Mouse (Mus musculus): ENCODE results near the gene Acoxl. TPM values are rescaled to one million over a fixed set of nuclear protein-coding genes. Genes with fewer than 3 reads are reported as not detected.

The Acoxl gene
- not detected for total RNA-seq (2021)

GRCm38 (mm10) chr2:127838576-127838975 is at the start of gene Acoxl:
Gene Acoxl, plus strand, starts transcription at chr2:127838876.
- no peak for DNase-seq

GRCm38 (mm10) chr2:127789138-127789537 is 49.5 kb upstream of the Acoxl start:
- DNase-seq, result no peak

GRCm38 (mm10) chr2:127789651-127790270 is 48.9 kb upstream of the Acoxl start:
- no peak for DNase-seq

DNA sequence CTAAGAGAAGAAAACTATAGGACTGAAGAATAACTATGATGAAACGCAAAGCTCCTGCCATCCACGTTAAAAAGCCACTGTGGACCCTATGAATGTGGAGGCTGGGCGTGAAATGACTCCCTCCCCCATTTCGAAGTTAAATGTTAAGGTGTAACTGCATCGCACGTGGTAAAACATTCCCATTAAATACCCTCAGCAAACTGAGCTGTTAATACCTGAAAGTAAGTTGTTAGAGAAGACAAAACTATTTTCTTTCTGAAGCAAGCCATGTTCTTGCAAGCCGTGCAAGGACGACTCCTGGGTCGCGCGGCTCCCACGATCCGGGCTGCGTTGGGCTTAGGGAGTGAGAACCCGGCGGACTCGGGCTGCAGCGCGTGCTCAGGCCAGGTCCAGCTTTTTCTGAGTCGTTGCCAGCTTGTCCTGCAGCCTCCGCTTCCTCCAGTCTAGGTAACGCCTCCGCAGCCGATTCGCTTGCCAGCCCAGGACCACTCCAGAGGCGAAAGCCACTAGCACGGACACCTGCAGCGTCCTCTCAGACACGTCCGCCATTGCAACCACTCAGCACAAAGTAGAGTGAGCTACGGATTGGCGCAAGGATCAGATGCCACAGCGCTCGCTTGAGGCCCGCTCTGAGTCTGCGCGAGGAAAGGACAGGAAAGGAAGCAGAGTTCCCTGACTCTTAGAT is 46.6 kb upstream of the Acoxl start, which contains the start of gene Mtln:
Gene Mtln (minus strand): TSS at position 570 of the 685 bp plus-strand sequence.
- DNase-seq, result peak; percentile 89 to 91

DNA sequence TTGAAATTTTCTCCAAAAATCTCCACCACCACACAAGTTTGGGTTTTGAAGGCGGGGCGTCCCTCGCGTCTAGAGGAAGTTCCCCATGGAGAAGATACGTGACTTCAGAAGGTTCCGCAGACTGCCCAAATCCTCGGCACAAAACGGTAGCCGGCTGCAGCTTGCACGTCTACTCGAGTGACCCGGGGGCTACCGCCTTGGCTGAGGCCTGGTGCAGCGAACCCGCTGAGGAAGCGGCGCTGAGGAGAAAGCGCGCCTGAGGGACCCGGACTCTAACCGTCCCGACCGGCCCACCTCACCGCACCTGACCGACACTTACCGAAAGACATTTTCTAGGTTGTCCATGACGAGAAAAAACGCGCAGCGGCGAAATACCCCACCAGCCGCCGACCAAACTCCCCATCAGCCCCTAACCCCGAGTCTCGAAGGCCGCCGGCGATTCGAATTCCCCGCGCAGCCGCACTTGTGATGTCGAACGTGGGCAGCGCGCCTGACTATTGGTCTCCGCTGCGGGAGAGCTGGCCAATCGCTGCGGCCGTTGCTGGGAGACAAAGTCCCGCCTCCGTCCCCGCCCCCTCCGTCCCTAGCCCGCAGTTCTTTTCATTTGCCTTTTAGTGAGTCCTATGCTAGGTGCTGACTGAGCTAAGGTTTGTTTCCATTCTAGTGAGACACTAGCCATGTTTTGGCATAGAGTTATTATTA is 7.1 kb upstream of the Acoxl start, which contains the start of gene Bub1:
Gene Bub1 (minus strand): TSS at position 465 of the 702 bp plus-strand sequence.
- peak; percentile 84 to 87 for DNase-seq

- DNase-seq, result no peak
These were observed 6.4 kb upstream of the Acoxl start for GRCm38 (mm10) chr2:127832103-127832832.

DNA sequence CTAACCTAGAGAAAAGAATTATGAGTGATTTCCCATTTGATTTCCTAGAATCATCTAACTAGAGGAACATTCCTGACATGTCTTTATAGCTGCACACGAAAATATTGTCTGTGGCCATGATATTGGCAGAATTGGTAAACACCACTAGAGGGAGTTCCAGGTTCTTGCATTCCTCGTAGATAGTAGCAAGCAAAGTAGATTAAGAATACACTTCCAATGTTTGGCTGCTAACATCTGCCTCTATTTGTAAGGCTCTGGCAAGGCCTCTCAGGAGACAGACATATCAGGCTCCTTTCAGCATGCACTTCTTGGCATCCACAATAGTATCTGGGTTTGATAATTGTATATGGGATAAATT is 5.9 kb upstream of the Acoxl start:
- DNase-seq, result no peak

GRCm38 (mm10) chr2:127839425-127839824 is 749 bp downstream of the Acoxl start:
- DNase-seq, result no peak

DNA sequence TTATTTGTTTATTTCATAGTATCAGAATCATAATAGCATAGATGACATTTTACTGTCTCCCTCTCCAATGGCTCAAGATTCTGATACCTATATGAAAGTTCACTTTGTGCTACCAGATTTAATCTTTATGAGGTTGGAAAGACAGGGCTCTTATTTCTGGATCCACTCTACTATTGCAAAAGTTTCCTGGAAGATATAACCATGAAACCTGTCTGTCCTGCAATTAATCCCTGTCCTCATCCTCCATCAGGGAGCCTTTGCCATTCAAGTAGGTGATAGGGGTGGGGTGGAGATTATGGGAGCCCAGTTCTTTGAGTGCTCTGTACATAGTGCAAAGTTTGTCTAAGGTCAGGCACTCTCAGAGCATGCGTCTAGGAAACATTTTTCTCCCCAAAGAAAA is 2.7 kb downstream of the Acoxl start:
- DNase-seq, result no peak

- no peak for DNase-seq
These were observed 3.7 kb downstream of the Acoxl start for GRCm38 (mm10) chr2:127842421-127842820.

- no peak for DNase-seq
These were observed 6.8 kb downstream of the Acoxl start for GRCm38 (mm10) chr2:127845346-127845982.

DNA sequence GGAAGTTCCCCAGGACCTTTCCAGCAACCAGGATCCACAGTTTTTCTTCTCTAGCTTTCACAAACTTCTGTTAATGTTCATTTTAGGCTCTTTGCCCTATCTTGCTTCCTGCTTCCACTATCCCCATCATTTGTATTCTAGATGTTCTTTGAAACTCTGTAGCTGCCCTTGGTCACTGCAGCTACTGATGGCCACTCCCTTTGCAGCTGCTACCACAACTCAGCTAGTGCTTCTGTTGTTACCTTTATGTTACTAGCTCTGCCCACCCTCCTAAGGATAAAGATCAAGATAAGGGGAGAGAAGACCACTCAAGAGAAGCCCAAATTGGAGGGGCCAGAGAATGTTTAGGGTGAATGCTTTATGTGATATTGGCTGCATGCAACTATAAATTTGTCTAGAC is 7.3 kb downstream of the Acoxl start:
- DNase-seq, result no peak

DNA sequence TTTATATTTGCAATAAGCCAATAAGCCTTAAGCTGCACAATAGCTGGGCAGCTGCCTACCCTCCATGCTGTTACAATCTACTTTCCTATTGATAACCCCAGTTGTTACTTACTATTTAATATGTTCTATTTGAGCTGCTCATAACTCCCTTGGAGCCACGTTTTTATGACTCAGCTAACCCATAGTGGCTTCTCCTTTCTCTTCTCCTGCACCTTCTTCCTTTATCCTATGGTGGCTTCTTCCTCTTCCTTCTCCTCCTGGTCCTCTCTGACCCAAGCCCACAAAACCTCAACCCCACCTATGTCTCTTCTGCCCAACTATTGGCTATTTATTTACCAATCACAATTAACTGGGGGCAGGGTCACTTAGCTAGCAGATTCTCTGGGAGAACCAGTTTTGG is 7.9 kb downstream of the Acoxl start:
- DNase-seq, result no peak

GRCm38 (mm10) chr2:127850371-127850770 is 11.7 kb downstream of the Acoxl start:
- no peak for DNase-seq

GRCm38 (mm10) chr2:127854332-127854991 is 15.8 kb downstream of the Acoxl start:
- peak; percentile 37 to 56 for DNase-seq

GRCm38 (mm10) chr2:127864381-127864780 is 25.7 kb downstream of the Acoxl start:
- DNase-seq, result no peak

DNA sequence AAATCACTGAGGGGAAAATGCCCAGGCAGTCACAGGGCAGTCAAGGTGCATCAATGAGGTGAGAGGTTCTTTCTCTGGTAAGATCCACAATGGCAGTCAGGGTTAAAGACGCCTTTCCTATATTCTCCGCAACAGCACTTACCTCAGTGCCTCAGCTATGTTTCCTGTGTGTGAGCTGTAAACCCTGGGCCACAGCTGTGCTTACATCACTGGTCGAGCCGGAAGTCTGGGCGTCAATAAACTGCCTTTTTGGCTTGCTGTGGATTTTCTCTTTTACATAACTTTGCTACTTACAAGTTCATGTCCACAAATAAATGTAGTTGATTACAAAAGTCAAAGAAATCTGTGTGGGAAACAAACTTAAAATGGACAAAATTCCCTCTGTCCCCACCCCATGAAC is 42.4 kb downstream of the Acoxl start:
- no peak for DNase-seq

GRCm38 (mm10) chr2:127889432-127889831 is 50.8 kb downstream of the Acoxl start:
- DNase-seq, result peak; percentile 84 to 86

GRCm38 (mm10) chr2:127889979-127890378 is 51.3 kb downstream of the Acoxl start:
- no peak for DNase-seq

GRCm38 (mm10) chr2:127890526-127890925 is 51.9 kb downstream of the Acoxl start:
- DNase-seq, result no peak

- DNase-seq, result no peak
These were observed 52.4 kb downstream of the Acoxl start for GRCm38 (mm10) chr2:127891056-127891455.

GRCm38 (mm10) chr2:127894890-127895289 is 56.2 kb downstream of the Acoxl start:
- no peak for DNase-seq
